Mouse (Mus musculus) forebrain, embryonic 12.5 days (tissue): Measurements from ENCODE around the gene Lamb3. TPM values are rescaled to one million over a fixed set of nuclear protein-coding genes. Genes with fewer than 3 reads are reported as not detected.
A peak's percentile ranks its signal among the peaks of the same experiment; 100 is the strongest.

Experiments used
- ATAC-seq: fragments of 200-750 bp; cut with Nextera tagmentation; 2 replicates; pipeline ENCODE4 v1.8.0; 2017; ENCODE audit warnings: moderate TSS enrichment; ENCODE audit not compliant: low FRiP score
- H3K27ac ChIP-seq: fragments of 300-500 bp; sonication (generic); 2 replicates; pipeline ENCODE4 v1.5.1; 2016; ENCODE audit warnings: mild to moderate bottlenecking
- H3K27me3 ChIP-seq: fragments of 300-500 bp; sonication (generic); 2 replicates; pipeline ENCODE4 v1.6.1; 2016; ENCODE audit warnings: mild to moderate bottlenecking
- H3K36me3 ChIP-seq: fragments of 300-500 bp; sonication (generic); replicated peaks from 2 replicates; pipeline ENCODE4 v1.6.1; 2016; ENCODE audit warnings: mild to moderate bottlenecking
- H3K4me1 ChIP-seq: fragments of 300-500 bp; sonication (generic); 2 replicates; pipeline ENCODE4 v1.6.1; 2016
- H3K4me2 ChIP-seq: fragments of 300-500 bp; sonication (generic); 2 replicates; pipeline ENCODE4 v1.6.1; 2016; ENCODE audit warnings: mild to moderate bottlenecking, moderate library complexity
- H3K4me3 ChIP-seq: fragments of 300-500 bp; sonication (generic); replicated peaks from 2 replicates; pipeline ENCODE4 v1.5.1; 2016; ENCODE audit warnings: mild to moderate bottlenecking
- H3K9ac ChIP-seq: fragments of 300-500 bp; sonication (generic); 2 replicates; pipeline ENCODE4 v1.6.1; 2016; ENCODE audit warnings: mild to moderate bottlenecking
- H3K9me3 ChIP-seq: fragments of 300-500 bp; sonication (generic); 2 replicates; pipeline ENCODE4 v1.6.1; 2016
- WGBS: fragments of 180-500 bp; shearing (Covaris S2); methylation state at CpG from one replicate; pipeline ENCODE4 v1.1.7; 2016; 5-methylcytosine and 5-hydroxymethylcytosine counted together
- polyA plus RNA-seq: library from polyadenylated mRNA; unstranded; fragments of >200 nt; fragmentation: Nextera tagmentation; extraction: Ambion mirVana; gene quantifications from 2 replicates; pipeline ENCODE4 v1.2.1, GENCODE M21; 2016

Gene Lamb3
- polyA plus RNA-seq, 1 experiment from 2014 or later = 0.77 TPM

DNA sequence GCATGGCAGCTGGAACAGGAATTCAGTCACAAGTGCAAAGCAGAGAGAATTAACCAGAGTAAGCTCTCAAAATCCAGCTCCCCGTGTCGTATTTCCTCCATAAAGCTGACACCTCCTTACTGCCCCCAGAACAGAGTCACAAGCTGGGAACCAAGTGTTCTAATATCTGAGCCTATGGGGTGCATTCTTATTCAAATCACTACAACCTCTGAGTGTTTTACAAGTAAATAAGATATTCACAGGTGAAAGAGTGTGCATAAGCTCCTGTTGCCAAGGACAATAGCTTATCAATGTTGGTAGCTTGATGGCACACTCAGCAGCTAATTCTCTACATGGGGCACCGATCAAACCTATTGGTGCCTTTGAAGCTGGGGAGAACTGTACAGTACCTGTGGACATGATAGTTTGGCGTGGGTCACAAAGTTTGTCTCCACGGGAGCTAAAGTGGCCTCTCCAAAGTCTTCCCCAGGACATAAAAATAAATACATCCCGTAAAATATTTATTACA lies 166.5 kb downstream of the Lamb3 start:
- no peak overlapping the region for H3K9ac ChIP-seq
- H3K27me3 ChIP-seq = 0 out of 2 replicates have a peak, but pooled peaks cover 3% of the 10 kb centered on the region
- no peaks in the 10 kb centered on the region for H3K9me3 ChIP-seq
- no peak overlapping the region for H3K4me3 ChIP-seq
- no peak for ATAC-seq
- 90% methylated on average over 6 of the region's 6 CpGs for WGBS
- no peak overlapping the region for H3K27ac ChIP-seq
- H3K4me2 ChIP-seq = no peak overlapping the region
- H3K4me1 ChIP-seq = peaks cover 20% of the 10 kb centered on the region
- no peaks in the 10 kb centered on the region for H3K36me3 ChIP-seq

DNA sequence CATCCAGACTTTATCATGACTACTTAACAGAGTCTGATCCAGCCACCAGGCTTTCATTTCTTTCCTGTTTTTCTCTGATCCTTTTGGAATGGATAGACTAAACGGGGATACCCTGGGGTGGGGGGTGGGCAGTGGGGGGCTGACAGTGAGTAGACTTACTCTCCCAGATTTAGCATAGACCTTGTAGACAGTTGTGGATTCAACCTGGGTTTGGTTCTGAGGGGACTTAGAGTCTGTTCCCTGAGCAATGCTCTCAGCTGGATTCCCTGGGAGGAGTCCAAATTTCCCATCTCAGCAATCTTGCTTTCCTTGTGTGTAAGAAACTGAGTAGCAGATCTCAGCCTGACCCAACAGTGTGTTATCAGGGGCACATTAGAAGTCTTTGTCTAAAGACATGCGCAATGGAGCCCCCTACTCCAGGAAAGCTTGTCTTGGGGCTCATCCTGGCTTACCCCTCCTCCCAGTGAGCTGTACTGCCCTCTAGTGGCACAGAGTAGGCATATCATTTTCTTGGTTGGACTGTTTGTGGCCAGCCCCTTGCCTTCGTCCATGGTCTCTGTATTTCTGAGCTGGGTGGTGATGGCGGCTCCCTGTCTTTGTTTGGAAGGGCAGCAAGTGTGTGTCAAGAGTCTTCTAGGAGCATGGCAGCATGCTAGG lies 169.1 kb downstream of the Lamb3 start:
- no peaks in the 10 kb centered on the region for H3K9me3 ChIP-seq
- H3K36me3 ChIP-seq = no peaks in the 10 kb centered on the region
- H3K4me2 ChIP-seq = no peak overlapping the region
- H3K27me3 ChIP-seq = 0 out of 2 replicates have a peak, but pooled peaks cover 3% of the 10 kb centered on the region
- ATAC-seq = peak; percentile 70
- 23% methylated on average over 4 of the region's 4 CpGs for WGBS
- no peak overlapping the region for H3K9ac ChIP-seq
- H3K4me1 ChIP-seq = peaks cover 2% of the 10 kb centered on the region
- no peak overlapping the region for H3K27ac ChIP-seq
- no peak overlapping the region for H3K4me3 ChIP-seq

DNA sequence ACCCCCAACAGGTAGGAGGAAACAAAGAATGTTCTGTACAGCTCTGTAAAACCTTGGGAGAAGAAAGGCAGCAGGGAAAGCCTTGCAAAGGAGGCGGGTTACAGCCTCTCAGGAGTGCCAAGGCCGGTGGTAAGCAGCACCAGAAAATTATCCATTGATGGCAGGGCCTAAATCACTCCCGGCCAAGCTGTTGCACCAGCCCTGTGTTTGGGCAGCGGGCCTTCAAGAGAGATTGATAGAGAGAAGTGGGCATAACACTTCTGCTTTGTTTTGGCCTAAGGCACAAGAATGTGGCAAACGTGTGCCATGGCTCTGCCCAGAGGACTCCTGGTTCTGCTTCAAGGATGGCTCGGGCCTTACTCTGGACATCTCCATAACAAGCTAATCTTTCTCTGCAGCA lies 172.1 kb downstream of the Lamb3 start:
- H3K4me1 ChIP-seq = peaks cover 15% of the 10 kb centered on the region
- H3K27me3 ChIP-seq = 0 out of 2 replicates have a peak, but pooled peaks cover 3% of the 10 kb centered on the region
- no peaks in the 10 kb centered on the region for H3K9me3 ChIP-seq
- no peak overlapping the region for H3K4me3 ChIP-seq
- ATAC-seq = no peak
- H3K27ac ChIP-seq = no peak overlapping the region
- no peaks in the 10 kb centered on the region for H3K36me3 ChIP-seq
- no peak overlapping the region for H3K4me2 ChIP-seq
- no peak overlapping the region for H3K9ac ChIP-seq
- 82% methylated on average over 6 of the region's 6 CpGs for WGBS

- Histone ChIP-seq H3K9me3 (no peaks in the 10 kb centered on the region), H3K9ac (no peak overlapping the region), H3K4me1 (peaks cover 19% of the 10 kb centered on the region), H3K27me3 (0 out of 2 replicates have a peak, but pooled peaks cover 7% of the 10 kb centered on the region), H3K27ac (no peak overlapping the region), H3K36me3 (no peaks in the 10 kb centered on the region), H3K4me3 (no peak overlapping the region), H3K4me2 (no peak overlapping the region)
- no peak for ATAC-seq
- 83% methylated on average over 5 of the region's 5 CpGs for WGBS
Measured at GRCm38 (mm10) chr1:193380877-193381276, 173.4 kb downstream of the Lamb3 start.

GRCm38 (mm10) chr1:193381597-193382404 lies 174.3 kb downstream of the Lamb3 start:
- ATAC-seq = peak; percentile 18
- no peaks in the 10 kb centered on the region for H3K9me3 ChIP-seq
- H3K36me3 ChIP-seq = no peaks in the 10 kb centered on the region
- H3K27ac ChIP-seq = peak overlapping the region; percentile 31
- H3K9ac ChIP-seq = peak overlapping the region; percentile 42
- whole genome bisulfite sequencing = 25% methylated on average over 11 of the region's 11 CpGs
- peak overlapping the region; percentile 29 for H3K4me3 ChIP-seq
- peak overlapping the region; percentile 52 for H3K4me2 ChIP-seq
- H3K27me3 ChIP-seq = peaks cover 9% of the 10 kb centered on the region; the same call in 1 of the 2 replicates
- H3K4me1 ChIP-seq = peaks cover 26% of the 10 kb centered on the region

DNA sequence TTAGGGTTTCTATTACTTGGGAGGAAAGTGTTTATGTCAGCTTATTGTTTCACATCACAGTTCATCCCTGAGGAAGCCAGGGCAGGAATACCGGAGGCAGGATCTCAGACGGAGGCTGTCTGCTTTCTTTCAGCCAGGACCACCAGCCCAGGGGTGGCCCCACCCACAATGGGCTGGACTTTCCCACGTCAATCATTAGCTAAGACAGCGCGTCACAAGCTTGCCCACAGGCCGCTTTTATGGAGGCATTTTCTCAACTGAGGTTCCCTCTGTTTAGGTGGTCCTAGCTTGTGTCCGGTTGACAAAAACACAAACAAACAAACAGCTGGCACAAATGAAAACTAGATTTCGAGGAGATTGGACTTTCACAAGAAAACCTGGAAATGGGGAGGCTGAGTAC lies 174.9 kb downstream of the Lamb3 start:
- Histone ChIP-seq H3K9ac (peak overlapping the region; percentile 42), H3K36me3 (no peaks in the 10 kb centered on the region), H3K27me3 (peaks cover 15% of the 10 kb centered on the region), H3K4me1 (peaks cover 32% of the 10 kb centered on the region), H3K4me2 (peak overlapping the region; percentile 52), H3K9me3 (no peaks in the 10 kb centered on the region), H3K4me3 (peak overlapping the region; percentile 29), H3K27ac (peak overlapping the region; percentile 31)
- WGBS = 2% methylated on average over 8 of the region's 8 CpGs
- peak; percentile 84 for ATAC-seq

DNA sequence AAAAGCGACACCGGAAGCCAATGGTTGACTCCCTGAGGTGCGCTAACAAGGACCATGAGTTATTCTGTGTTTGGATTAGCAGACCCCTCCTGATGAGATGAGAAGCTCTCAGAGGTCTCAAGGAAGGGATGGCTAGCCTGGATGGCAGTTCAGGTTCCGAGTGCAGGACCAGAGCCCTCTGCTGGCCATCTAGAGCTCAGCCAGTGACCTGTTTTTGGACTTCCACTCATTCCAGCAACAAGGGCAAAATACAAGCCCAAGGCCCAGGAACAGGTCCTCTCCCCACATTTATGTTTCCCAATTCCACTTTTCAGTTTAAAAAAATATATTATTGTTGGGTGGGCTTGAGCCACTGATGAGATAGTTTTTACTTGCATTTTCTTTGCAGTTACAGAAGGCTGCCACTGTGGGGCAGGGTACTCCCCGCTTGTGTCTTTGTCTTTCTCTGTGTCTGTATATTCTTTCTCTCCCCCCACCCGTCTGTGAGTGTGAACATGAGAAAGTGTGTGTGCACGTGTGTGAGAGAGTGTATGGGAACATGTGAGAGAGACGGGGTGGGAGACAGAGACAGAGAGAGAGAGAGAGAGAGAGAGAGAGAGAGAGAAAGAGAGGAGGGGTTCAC lies 175.5 kb downstream of the Lamb3 start:
- 0 out of 2 replicates have a peak overlapping the region, but pooled peaks have one; percentile 42 for H3K9ac ChIP-seq
- no peaks in the 10 kb centered on the region for H3K36me3 ChIP-seq
- 6% methylated on average over 8 of the region's 8 CpGs for whole genome bisulfite sequencing
- peak overlapping the region; percentile 52 for H3K4me2 ChIP-seq
- H3K27me3 ChIP-seq = peaks cover 18% of the 10 kb centered on the region
- H3K4me3 ChIP-seq = peak overlapping the region; percentile 29
- peaks cover 32% of the 10 kb centered on the region for H3K4me1 ChIP-seq
- ATAC-seq = peak; percentile 40
- H3K9me3 ChIP-seq = no peaks in the 10 kb centered on the region
- no peak overlapping the region for H3K27ac ChIP-seq

DNA sequence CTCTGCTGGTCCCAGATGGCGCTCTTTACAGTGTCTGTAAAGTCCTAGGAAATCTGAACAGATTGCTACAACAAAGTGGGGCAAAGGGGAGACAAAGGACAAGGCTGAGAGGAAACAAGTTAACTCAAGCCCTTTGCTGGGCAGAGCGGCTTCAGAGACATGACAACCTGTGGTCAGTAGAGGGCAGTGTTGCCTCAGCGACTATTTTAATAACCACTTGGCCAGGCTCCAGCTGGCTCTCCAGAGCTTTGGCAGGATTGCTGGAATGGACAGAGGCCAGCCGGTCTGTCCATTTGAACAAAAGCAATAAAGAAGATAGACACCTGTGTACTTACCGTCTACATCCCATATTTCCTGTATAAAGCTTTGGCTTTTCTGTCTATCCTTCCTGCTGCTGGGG lies 178.6 kb downstream of the Lamb3 start:
- Histone ChIP-seq H3K27ac (no peak overlapping the region), H3K9me3 (no peaks in the 10 kb centered on the region), H3K4me2 (no peak overlapping the region), H3K27me3 (peaks cover 27% of the 10 kb centered on the region), H3K36me3 (no peaks in the 10 kb centered on the region), H3K9ac (no peak overlapping the region), H3K4me3 (no peak overlapping the region), H3K4me1 (peaks cover 55% of the 10 kb centered on the region)
- WGBS = 0% methylated on average over 5 of the region's 5 CpGs
- peak; percentile 37 for ATAC-seq

GRCm38 (mm10) chr1:193387241-193387640 lies 179.7 kb downstream of the Lamb3 start:
- Histone ChIP-seq H3K4me3 (no peak overlapping the region), H3K4me1 (peaks cover 46% of the 10 kb centered on the region), H3K9me3 (no peaks in the 10 kb centered on the region), H3K36me3 (no peaks in the 10 kb centered on the region), H3K27ac (no peak overlapping the region), H3K27me3 (peaks cover 34% of the 10 kb centered on the region), H3K4me2 (no peak overlapping the region), H3K9ac (no peak overlapping the region)
- ATAC-seq = no peak
- 49% methylated on average over 2 of the region's 2 CpGs for WGBS

DNA sequence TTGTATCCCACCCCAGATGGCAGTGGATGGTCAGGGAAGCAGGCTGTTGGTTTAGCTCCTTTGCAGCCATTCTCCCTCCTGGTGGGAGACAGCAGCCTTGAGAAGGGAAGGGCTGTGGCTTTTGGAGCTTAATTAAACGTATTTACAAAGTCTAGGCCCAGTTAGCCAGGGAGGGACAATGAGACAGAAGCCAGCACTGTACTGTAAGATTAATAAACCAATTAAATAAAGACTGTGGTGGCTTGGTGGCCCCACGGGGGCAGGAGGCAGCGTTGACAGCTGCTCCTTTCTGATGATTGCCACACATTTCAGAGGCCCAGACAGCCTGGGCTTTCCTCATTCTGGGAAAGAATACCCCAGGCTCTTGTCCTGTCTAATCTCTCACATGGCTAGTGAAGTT lies 182.0 kb downstream of the Lamb3 start:
- no peak overlapping the region for H3K4me3 ChIP-seq
- no peaks in the 10 kb centered on the region for H3K36me3 ChIP-seq
- H3K4me1 ChIP-seq = peaks cover 39% of the 10 kb centered on the region
- H3K27ac ChIP-seq = peak overlapping the region; percentile 57
- H3K9me3 ChIP-seq = no peaks in the 10 kb centered on the region
- WGBS = 1% methylated on average over 3 of the region's 3 CpGs
- H3K9ac ChIP-seq = no peak overlapping the region
- peaks cover 34% of the 10 kb centered on the region for H3K27me3 ChIP-seq
- ATAC-seq = peak; percentile 70
- H3K4me2 ChIP-seq = no peak overlapping the region

DNA sequence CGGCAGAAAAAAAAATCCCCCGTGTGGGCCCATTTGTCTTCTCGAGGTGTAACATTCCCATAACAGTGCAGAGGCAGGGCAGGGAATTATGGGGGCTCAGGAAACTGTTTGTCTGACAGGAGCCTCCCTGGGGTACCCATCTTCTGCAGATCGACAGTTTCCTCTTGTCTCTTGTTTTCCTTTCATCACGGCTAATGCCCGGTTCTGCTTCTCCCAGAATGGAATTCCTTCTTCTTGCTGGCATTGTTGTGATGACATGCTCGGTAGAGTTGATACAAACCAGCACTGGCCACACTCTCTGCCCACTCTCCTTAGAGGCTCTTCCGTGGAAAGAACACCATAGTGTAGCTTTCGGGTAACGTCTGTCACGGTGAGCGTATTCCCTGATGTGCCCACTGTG lies 182.5 kb downstream of the Lamb3 start:
- Histone ChIP-seq H3K36me3 (no peaks in the 10 kb centered on the region), H3K4me2 (no peak overlapping the region), H3K4me1 (peaks cover 39% of the 10 kb centered on the region), H3K27me3 (peaks cover 34% of the 10 kb centered on the region), H3K9me3 (no peaks in the 10 kb centered on the region), H3K27ac (peak overlapping the region; percentile 57), H3K4me3 (no peak overlapping the region), H3K9ac (no peak overlapping the region)
- 42% methylated on average over 12 of the region's 12 CpGs for WGBS
- no peak for ATAC-seq

- H3K4me3 ChIP-seq = no peak overlapping the region
- no peak for ATAC-seq
- H3K27me3 ChIP-seq = peaks cover 31% of the 10 kb centered on the region
- H3K4me1 ChIP-seq = peaks cover 24% of the 10 kb centered on the region
- no peak overlapping the region for H3K27ac ChIP-seq
- H3K9ac ChIP-seq = no peak overlapping the region
- no peaks in the 10 kb centered on the region for H3K36me3 ChIP-seq
- no peaks in the 10 kb centered on the region for H3K9me3 ChIP-seq
- H3K4me2 ChIP-seq = no peak overlapping the region
- 94% methylated on average over 3 of the region's 3 CpGs for WGBS
Measured at GRCm38 (mm10) chr1:193392266-193392665, 184.8 kb downstream of the Lamb3 start.
